Mouse (Mus musculus): Measurements from ENCODE around the gene Ciao1. TPM values are rescaled to one million over a fixed set of nuclear protein-coding genes. Genes with fewer than 3 reads are reported as not detected.
"Not testable (repeated sequence)": the region's sequence is repeated elsewhere in the genome, so short reads cannot be mapped to it uniquely, and the experiment has no call there.

Gene Ciao1
- total RNA-seq, 1 experiment from 2014 or later = 24.8 TPM

DNA sequence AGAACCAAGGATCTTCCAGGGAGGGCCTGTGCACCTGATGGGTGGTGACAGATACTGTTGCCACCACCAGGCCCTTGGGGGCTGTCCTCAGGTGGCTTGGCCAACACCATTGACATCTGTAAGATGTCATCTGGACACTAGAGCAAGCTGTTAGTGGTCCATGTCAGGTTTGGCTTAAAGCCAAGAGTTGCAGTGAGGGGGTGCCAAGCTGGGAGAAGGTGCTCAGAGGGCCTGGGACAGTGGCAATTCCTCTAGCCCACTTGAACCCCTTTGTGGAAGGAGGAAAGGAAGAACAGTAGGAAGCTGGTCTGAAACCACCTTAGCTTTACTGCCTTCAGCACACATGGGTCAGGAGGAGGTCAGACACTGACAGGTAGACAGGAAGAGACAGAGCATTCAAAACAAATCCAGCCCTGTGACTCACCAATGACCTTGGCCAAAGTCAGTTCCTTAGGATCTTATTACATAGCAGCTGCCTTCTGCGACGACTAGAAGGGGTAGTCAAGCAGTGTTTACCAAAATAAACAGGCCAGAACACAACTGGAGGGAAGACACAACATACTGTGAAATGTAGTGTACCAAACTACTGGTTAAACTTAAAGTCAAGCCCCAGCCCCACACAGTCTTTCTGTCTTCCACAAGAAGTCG, 4.4 kb upstream of the Ciao1 start:
- no peak for ATAC-seq (replicated peaks; ENCODE audit: insufficient number of reproducible peaks, low FRiP score, low TSS enrichment, poor library complexity, severe bottlenecking)

DNA sequence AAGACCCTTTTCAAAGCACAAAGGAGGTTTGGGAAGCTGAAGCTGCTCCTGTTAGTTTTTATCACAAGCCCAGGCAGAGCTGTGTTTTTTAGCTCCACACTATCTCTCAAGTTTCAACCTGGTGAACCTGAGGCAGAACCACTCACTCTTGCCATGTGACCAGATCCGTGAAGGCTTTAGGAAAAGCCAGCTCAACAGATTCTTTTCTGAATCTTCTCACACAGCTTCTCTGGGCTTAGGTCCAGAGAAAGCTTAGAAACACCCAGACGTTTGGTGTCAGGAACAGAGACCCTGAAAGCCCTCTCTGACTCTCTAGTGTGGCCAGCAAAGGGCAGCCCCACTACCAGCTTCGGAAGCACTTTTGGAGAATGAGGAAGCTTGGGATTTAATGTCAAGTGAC, 3.8 kb upstream of the Ciao1 start:
- no peak for ATAC-seq (replicated peaks; ENCODE audit: insufficient number of reproducible peaks, low FRiP score, low TSS enrichment, poor library complexity, severe bottlenecking)

DNA sequence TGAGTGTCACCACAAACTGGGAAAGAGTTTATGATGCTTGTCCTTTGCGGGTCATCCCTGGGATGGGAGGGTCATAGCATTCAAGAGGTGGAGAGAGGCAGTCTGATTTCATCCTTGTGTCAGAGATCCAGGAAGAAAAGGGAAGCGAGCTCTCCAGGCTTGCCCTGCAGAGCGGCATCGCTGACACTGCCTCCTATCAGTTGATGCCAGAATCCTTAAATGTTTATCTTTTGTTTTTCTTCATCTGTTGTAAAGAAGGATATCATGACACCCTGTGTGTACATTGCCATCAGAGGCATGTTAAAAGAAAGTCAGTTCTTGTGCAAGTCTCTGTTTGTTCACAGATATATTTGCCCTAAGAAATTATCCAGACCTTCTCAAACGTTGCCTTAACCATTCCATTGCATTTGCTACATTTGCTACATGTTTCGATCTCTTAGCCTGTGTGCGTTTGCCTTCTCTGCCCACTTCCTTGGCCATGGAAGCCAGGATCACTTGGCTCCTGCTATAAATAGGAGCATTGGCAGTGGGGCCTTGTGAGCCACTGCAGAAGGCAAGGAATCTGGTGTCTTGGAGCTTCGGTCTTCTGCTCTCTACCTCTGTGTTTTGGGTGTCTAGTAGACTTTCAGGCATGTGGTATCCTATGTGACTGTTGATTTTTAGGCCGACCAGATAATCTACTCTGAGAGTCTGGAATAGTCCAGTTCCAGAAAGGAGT, 2.8 kb upstream of the Ciao1 start:
- no peak for ATAC-seq (replicated peaks; ENCODE audit: insufficient number of reproducible peaks, low FRiP score, low TSS enrichment, poor library complexity, severe bottlenecking)

DNA sequence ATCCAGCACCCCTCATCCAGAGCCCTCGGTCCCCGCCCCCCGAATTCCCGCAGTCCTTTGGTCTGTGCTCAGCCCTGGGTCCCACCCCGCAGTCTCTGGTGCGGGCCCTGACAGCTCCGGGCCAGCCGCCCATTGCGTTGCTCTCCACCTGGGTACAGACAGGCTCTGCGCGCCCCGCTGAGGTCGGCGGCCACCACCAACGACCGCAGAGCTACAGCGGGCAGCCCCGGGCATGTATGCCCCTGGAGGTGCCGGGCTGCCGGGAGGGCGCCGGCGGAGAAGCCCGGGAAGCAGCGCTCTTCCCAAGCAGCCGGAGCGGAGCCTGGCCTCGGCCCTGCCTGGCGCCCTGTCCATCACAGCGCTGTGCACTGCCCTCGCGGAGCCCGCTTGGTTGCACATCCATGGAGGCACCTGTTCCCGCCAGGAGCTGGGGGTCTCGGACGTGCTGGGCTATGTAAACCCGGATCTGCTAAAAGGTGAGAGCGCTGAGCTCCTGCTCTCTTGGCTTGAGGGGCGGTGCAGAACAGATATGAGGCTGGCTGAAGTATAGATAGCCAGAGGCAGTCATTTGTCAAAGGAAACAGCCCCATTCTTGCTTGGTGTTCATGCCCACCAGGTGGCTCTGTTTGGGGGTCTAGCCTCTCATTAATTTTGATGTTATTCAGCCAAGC, 853 bp upstream of the Ciao1 start:
- no peak for ATAC-seq (replicated peaks; ENCODE audit: insufficient number of reproducible peaks, low FRiP score, low TSS enrichment, poor library complexity, severe bottlenecking)

DNA sequence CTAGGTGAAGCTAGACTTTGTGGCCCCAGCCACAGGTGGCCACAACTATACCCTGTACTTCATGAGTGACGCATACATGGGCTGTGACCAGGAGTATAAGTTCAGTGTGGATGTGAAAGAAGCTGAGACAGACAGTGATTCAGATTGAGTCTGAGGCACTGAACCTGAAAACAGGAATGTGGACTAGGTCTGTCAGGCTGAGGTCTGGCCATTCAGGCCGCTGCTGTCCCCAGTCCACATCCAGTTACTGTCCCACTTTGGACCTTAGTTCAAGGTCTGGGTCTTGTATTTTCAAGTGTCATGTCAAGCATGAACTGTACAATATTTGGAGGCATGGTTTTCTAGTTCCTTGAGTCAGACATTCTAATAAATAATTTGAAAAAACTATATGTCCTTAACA, 7.6 kb downstream of the Ciao1 start:
- ATAC-seq (replicated peaks; ENCODE audit: insufficient number of reproducible peaks, low FRiP score, low TSS enrichment, poor library complexity, severe bottlenecking) = no peak

DNA sequence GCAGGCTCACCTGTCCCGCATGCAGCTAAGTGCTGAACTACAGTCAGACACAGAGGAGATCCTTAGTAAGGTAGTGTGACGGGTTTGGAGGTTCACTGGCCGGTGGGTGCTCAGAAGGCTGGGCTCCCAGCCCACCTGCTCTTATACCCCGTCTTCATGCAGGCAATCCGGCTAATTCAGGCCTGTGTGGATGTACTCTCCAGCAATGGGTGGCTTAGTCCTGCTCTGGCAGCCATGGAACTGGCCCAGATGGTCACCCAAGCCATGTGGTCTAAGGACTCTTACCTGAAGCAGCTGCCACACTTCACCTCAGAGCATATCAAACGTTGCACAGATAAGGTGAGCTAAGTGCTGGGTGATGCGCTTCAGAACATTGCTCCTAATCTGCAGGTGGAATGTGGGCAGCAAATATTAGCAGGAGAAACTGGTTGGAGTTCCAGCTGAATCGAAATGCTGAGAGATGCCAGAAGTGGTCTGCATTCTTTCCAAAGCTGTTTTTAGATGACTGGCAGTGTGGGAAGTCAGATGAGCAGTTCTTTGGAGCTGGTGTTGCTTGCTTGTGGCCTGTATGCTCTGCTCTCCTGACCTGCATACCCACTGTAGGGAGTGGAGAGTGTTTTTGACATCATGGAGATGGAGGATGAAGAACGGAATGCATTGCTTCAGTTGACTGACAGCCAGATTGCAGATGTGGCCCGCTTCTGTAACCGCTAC, 9.6 kb downstream of the Ciao1 start:
- no peak for ATAC-seq (replicated peaks; ENCODE audit: insufficient number of reproducible peaks, low FRiP score, low TSS enrichment, poor library complexity, severe bottlenecking)

DNA sequence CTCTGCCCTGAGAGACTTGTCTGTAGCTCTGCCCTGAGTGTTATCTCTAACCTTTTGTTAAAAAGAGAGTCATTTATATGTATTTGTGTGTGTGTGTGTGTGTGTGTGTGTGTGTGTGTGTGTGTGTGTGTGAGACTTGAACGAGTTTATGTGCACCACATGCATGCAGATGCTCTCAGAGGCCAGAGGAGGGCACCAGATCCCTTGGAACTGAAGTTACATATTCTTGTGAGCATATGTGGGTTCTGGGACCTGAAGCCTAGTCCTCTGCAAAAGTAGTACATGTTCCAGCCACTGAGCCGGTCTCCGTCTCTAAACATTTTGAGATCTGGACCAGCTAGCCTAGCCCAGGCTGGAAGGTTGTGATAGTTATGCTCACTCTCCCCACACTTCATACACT, 22.4 kb downstream of the Ciao1 start:
- no peak for ATAC-seq (replicated peaks; ENCODE audit: insufficient number of reproducible peaks, low FRiP score, low TSS enrichment, poor library complexity, severe bottlenecking)

DNA sequence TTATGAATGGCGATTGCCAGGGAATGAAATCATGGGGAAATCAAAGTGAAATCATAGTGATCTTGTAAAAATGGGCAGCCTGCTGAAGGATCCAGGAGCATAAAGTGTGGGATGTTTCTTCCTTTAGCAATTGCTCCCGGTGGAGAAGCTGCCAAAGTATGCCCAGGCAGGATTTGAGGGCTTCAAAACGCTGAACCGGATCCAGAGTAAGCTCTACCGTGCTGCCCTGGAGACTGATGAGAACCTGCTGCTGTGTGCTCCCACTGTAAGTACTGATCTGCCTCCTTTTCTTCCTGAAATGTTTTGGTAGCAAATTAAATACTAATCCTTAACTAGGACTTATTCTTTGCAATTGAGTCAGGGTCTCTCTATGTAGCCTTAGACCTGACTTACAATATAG, 29.9 kb downstream of the Ciao1 start:
- no peak for ATAC-seq (replicated peaks; ENCODE audit: insufficient number of reproducible peaks, low FRiP score, low TSS enrichment, poor library complexity, severe bottlenecking)

DNA sequence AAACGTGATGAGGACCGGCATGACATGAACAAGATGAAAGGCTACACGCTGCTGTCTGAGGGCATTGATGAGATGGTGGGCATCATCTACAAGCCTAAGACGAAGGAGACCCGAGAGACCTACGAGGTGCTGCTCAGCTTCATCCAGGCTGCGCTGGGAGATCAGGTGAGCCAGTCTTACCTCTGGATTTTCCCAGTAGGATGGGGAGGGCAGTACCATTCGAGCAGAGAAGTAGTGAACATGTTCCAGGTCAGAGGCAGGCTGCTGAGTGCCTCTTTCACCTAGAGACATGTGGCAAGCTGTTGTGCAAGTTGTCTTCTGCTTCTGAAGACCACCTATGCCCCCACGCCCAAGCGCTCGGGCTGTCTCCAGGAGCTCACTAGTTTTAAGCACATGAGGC, 36.9 kb downstream of the Ciao1 start:
- no peak for ATAC-seq (replicated peaks; ENCODE audit: insufficient number of reproducible peaks, low FRiP score, low TSS enrichment, poor library complexity, severe bottlenecking)

DNA sequence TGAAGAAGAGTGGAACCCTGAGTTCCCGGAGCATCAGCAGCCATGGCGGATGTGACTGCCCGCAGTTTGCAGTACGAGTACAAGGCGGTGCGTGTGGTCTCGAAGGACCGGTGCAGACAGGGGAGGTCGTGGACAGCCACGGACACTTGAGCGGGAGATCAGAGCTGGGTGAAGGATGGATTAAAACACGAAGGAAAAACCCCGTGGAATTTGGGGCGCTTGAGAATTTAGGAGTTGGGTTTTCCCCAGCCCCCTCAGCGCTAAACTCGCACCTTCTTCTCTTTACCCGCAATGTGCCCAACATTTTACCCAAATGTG, 39.2 kb downstream of the Ciao1 start:
- no peak for ATAC-seq (replicated peaks; ENCODE audit: insufficient number of reproducible peaks, low FRiP score, low TSS enrichment, poor library complexity, severe bottlenecking)

DNA sequence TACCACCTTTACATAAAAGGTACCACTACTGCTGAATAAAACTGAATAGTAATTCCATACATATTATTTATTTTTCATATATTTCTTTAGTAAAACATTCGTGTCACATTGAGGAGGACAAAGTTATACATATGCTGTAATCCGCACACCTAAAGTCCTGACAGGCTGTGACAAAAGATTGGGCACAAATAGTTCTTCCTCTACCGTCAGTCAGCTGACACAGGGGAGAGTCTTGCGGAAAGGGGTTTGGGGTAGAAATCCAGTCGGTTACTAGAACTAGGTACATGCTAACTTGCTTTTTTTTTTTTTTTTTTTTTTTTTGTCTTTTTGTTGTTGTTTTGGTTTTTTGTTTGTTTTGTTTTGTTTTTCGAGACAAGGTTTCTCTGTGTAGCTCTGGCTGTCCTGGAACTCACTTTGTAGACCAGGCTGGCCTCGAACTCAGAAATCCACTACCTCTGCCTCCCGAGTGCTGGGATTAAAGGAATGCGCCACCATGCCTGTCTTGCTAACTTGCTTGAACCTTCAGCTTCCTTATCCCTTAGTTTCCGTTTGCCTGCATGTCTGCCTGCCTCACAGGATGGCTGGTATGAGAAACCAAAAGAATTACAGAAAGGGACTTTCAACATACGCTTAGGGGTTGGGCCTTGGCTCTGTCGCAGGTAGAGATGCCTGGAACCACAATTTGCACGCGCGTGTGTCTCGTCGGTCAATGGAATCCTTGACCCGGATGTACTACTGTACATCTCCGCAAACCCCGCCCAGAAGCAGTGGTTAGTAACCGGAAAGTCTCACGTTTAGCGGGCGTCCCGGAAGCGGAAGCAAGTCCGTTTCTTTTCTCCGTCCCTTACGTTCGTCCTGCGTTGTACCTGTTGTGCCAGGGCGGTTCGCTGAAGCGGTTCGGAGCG, 39.8 kb downstream of the Ciao1 start, which contains the start of the genes 1810024B03Rik and Snrnp200:
Gene 1810024B03Rik (minus strand): TSS at position 734 of the 905 bp plus-strand sequence.
Gene Snrnp200 (plus strand): TSS at position 840 of the 905 bp plus-strand sequence.
- peak; percentile 99 for ATAC-seq (replicated peaks; ENCODE audit: insufficient number of reproducible peaks, low FRiP score, low TSS enrichment, poor library complexity, severe bottlenecking)

DNA sequence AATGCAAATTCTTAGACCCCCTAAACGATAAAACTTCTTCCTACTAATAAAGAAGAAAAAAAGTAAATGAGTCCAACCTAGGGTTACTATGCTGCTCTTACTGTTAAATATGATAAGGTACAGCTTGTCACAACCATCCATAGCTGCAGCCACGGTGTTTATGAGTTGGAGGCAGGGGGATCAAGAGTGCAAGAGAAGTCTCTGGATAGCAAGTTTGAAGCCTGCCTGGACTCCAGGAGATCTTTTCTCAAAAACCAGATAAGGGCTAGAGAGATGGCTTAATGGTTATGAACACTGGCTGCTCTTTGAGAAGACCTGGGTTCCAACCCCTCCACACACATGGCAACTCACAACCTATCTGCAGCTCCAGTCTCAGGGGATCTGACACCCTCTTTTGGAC, 40.7 kb downstream of the Ciao1 start:
- ATAC-seq (replicated peaks; ENCODE audit: insufficient number of reproducible peaks, low FRiP score, low TSS enrichment, poor library complexity, severe bottlenecking) = no peak

DNA sequence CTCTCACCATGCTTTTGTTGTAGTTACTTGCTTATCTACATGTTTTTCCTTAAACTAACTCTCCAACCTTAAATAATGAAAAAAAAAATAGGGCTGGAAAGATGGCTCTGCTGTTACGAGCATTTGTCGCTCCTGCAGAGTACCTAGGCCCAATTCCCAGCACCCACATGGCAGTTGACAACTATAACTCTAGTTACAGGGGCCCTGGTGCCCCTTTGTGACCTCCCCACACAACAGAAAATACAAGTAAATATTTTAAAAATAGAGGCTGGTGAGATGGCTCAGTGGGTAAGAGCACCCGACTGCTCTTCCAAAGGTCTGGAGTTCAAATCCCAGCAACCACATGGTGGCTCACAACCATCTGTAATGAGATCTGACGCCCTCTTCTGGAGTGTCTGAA, 41.7 kb downstream of the Ciao1 start:
- not testable (repeated sequence) for ATAC-seq (replicated peaks; ENCODE audit: insufficient number of reproducible peaks, low FRiP score, low TSS enrichment, poor library complexity, severe bottlenecking)

DNA sequence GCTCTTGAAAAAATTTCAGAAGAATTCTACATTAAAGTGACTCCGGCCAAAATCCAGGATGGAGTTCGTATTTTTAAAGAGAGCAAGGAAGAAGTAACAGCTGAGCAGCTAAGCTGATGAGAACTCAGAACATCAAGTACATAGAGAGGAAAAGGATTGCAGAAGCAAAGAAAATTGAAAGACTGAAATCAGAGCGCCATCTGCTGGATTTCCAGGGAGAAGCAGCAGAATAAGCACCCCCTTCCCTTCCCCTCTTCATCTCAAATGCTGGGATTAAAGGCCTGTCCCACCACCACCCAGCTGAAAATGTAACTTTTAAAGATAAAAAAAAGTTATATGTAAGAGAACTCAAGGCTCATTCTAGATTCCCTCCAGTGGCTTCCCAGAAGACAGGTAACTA, 42.7 kb downstream of the Ciao1 start:
- no peak for ATAC-seq (replicated peaks; ENCODE audit: insufficient number of reproducible peaks, low FRiP score, low TSS enrichment, poor library complexity, severe bottlenecking)

Other genes with a start within 250 kb of the Ciao1 start
- 16.6 to 37.9 TPM (median 24.0 TPM) in 3 replicates for gene Ap4e1, start 239.1 kb downstream of the Ciao1 start, total RNA-seq (2017)
- 37.5 to 57.1 TPM (median 46.3 TPM) in 3 replicates for gene Blvra, start 177.2 kb downstream of the Ciao1 start, total RNA-seq (2017)
- 3.0 to 8.1 TPM (median 4.6 TPM) in 3 replicates for gene Ncaph, start 113.9 kb downstream of the Ciao1 start, total RNA-seq (2017)
- gene Itpripl1, start 104.4 kb downstream of the Ciao1 start, total RNA-seq (2017) = 10.8 to 22.5 TPM (median 14.0 TPM) in 3 replicates
- 1.1 to 3.4 TPM (median 2.5 TPM) in 3 replicates for gene 1810024B03Rik, start 39.5 kb downstream of the Ciao1 start, total RNA-seq (2017)
- 146 to 205 TPM (median 156 TPM) in 3 replicates for gene Snrnp200, start 39.4 kb downstream of the Ciao1 start, total RNA-seq (2017)
- gene Tmem127, start 92 bp upstream of the Ciao1 start, total RNA-seq (2017) = 43.9 to 86.2 TPM (median 50.4 TPM) in 3 replicates
- gene Stard7, start 22.4 kb upstream of the Ciao1 start, total RNA-seq (2017) = 76.8 to 93.7 TPM (median 93.1 TPM) in 3 replicates
- 141 to 443 TPM (median 158 TPM) in 3 replicates for gene Dusp2, start 88.3 kb upstream of the Ciao1 start, total RNA-seq (2017)
- gene Astl, start 90.8 kb upstream of the Ciao1 start, total RNA-seq (2017) = 0.11 to 1.6 TPM (median 1.1 TPM) in 3 replicates
- gene Adra2b, start 115.4 kb upstream of the Ciao1 start, total RNA-seq (2017) = 0.10 TPM in 1 of 3 replicates, not detected in the others
- gene Gpat2, start 177.4 kb upstream of the Ciao1 start, total RNA-seq (2017) = not detected in 3 replicates
- 6.5 to 14.6 TPM (median 7.1 TPM) in 3 replicates for gene Fahd2a, start 196.7 kb upstream of the Ciao1 start, total RNA-seq (2017)

All from monocyte, adult 5-6 weeks (primary cell).